Mouse (Mus musculus) liver, embryonic 14.5 days (tissue): Measurements from ENCODE around the gene Vps13d.
A peak's percentile ranks its signal among the peaks of the same experiment; 100 is the strongest.

ENCODE experiments used
- CTCF ChIP-seq: IDR thresholded peaks from 2 replicates; pipeline ENCODE4 v1.5.1; 2016; ENCODE audit warnings: antibody characterized with exemption, low read depth, control low read depth
- EP300 ChIP-seq: IDR thresholded peaks from 2 replicates; pipeline ENCODE4 v1.6.1; 2016; ENCODE audit warnings: antibody characterized with exemption, low read depth

DNA sequence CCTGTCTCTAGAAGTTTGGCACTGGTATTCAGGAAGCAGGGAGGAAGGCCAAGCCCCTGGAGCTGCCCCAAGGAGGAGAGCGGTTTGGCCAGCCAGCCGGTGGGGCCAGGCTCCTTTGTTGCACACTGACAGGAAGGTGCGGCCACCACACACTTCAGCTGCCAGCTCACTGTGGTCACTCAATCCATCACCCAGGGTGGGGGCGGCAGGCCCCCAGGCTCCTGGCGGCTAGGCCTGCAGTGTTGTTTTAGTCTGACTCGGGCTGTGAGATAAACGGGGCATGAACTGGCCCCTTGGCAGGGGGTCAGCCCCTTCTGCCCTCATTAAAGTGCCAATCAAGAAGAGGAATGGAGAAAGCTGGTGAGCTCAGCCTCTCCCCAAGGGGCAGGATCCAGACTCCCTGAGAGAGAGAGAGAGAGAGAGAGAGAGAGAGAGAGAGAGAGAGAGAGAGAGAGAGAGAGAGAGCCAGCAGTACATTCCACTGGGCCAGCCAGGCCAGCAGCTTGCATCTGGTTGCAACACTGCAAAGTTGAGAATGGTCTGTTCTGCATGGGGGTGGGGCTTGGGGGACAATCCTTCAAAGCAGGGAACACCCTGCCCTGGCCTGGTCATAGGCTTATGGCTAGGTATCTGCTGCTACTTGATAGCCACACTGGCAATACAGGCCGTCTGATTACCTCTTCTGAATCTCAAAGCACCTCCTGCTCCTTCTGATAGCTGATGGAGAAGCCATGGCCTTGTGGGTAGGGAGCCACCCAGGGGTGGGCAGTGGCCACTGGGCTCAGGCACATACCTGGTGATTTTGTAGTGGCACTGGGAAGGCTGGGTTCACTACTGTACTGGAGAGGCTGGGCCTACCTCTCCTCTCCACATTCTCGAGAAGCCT lies 245.1 kb downstream of the Vps13d start:
- peak; percentile 56 for TF ChIP-seq CTCF
- peak; percentile 97 for TF ChIP-seq EP300
